8 mouse cellular contexts compared by ENCODE assay signal in genomic region chr9:44652027-44652426, GRCm38 (mm10). TPM values are rescaled to one million over a fixed set of nuclear protein-coding genes. Genes with fewer than 3 reads are reported as not detected.
DNase-seq lines count a peak whose midpoint lies in the region; ATAC-seq and TF ChIP-seq lines count a peak whose summit lies in the region.

No protein-coding gene starts in this region.

- H3K27ac ChIP-seq in hindbrain, embryonic 14.5 days, result no peak overlapping the region

- no peaks in the 10 kb centered on the region for H3K4me1 ChIP-seq in hindbrain, embryonic 14.5 days (replicated peaks; ENCODE audit: control insufficient read depth, insufficient read depth, low read length)

- no peak for DNase-seq in Patski (ENCODE audit: low read depth, low spot score)
- peak; percentile 68 for DNase-seq in cerebellum, adult 9-10 months
- peak; percentile 20 to 66 for DNase-seq in frontal cortex, adult 2 months (ENCODE audit: extremely low spot score in 1 of 2, low spot score in 1 of 2)
- peak; percentile 71 for DNase-seq in hindbrain, embryonic 14.5 days (ENCODE audit: low spot score)
- DNase-seq in layer of hippocampus, postnatal 25 days (ENCODE audit: extremely low spot score in 1 of 2, low spot score in 1 of 2), result peak; percentile 45 to 72
- peak; percentile 85 for DNase-seq in lung, postnatal 36 days
- DNase-seq in right cerebral cortex, postnatal 10 days (ENCODE audit: low spot score in 2 of 2), result peak; percentile 71 to 77
- DNase-seq in yolk sac, embryonic 10.5 days (ENCODE audit: low spot score), result peak; percentile 37

- TF ChIP-seq CTCF in Patski (IDR thresholded peaks at IDR 0.05), result peak; percentile 94

- ATAC-seq in Patski, result peak; percentile 63
- ATAC-seq in hindbrain, embryonic 14.5 days (ENCODE audit: low FRiP score), result peak; percentile 79; the same call in 1 of the 2 replicates

- CTCF ChIA-PET in Patski (lab: Charles Lee), result interaction anchor here (0.6 to 3.7 kb wide), 17 partner anchors 10 to 218 kb away, joined by 3 to 53 read pairs (median 5); partner anchors contain the start of genes Treh and Upk2

- 8% methylated on average over 8 of the region's 8 CpGs for WGBS in hindbrain, embryonic 14.5 days

- no peaks in the 10 kb centered on the region for H3K27me3 ChIP-seq in Patski
- no peaks in the 10 kb centered on the region for H3K27me3 ChIP-seq in hindbrain, embryonic 14.5 days (ENCODE audit: control insufficient read depth, insufficient read depth, low read length)

- in situ Hi-C loops in Patski (cut with MboI; ENCODE audit: low pct_unique_long_range_greater_than_20kb), result loop anchor here (5.0 to 25.0 kb wide), 2 partner anchors 200 to 485 kb away; partner anchors contain the start of genes Scn4b and Upk2

- H3K4me3 ChIP-seq in hindbrain, embryonic 14.5 days (replicated peaks; ENCODE audit: low read length), result no peak overlapping the region

- no peak overlapping the region for H3K4me2 ChIP-seq in hindbrain, embryonic 14.5 days (replicated peaks)

- no peaks in the 10 kb centered on the region for H3K9me3 ChIP-seq in hindbrain, embryonic 14.5 days (ENCODE audit: control insufficient read depth, low read length)

- H3K36me3 ChIP-seq in hindbrain, embryonic 14.5 days (replicated peaks; ENCODE audit: control insufficient read depth, insufficient read depth), result no peaks in the 10 kb centered on the region

- POLR2A ChIA-PET in Patski (lab: Charles Lee), result interaction anchor here (1.3 to 1.5 kb wide), 2 partner anchors 22 to 198 kb away, joined by 6 to 18 read pairs; partner anchors contain the start of gene Upk2

- no peak overlapping the region for H3K9ac ChIP-seq in hindbrain, embryonic 14.5 days

RNA-seq across cellular contexts. Expression of gene Treh, which starts 21.0 kb away (rescaled TPM):
- not detected for polyA plus RNA-seq in Patski (2021)
- 0.16 and 0.17 TPM in 2 replicates for polyA plus RNA-seq in frontal cortex, adult 2 months (2012; rRNA removed)
- polyA plus RNA-seq in hindbrain, embryonic 14.5 days (2014; fragmentation: Nextera tagmentation; extraction: Ambion mirVana), result not detected in 2 replicates
- not detected for total RNA-seq in layer of hippocampus, postnatal 25 days (2021)

RNA-seq across cellular contexts. Expression of gene Ddx6, which starts 47.3 kb away (rescaled TPM):
- polyA plus RNA-seq in Patski (2021), result 95.5 TPM
- polyA plus RNA-seq in frontal cortex, adult 2 months (2012; rRNA removed), result 40.9 and 44.6 TPM in 2 replicates
- 17.7 and 21.2 TPM in 2 replicates for polyA plus RNA-seq in hindbrain, embryonic 14.5 days (2014; fragmentation: Nextera tagmentation; extraction: Ambion mirVana)
- 100 to 1,000 TPM; 117 to 126 TPM for total RNA-seq in layer of hippocampus, postnatal 25 days (2021)
